Mouse (Mus musculus): ENCODE measurements around the gene Tm9sf2.

- TF ChIP-seq CTCF (IDR thresholded peaks at IDR 0.05; ENCODE audit: borderline replicate concordance, extremely low read depth, insufficient read depth, insufficient read length): no peak
- TF ChIP-seq POLR2A (IDR thresholded peaks at IDR 0.05; ENCODE audit: borderline replicate concordance, extremely low read depth, insufficient read depth, insufficient read length, poor library complexity, severe bottlenecking): no peak
These were observed 14.5 kb upstream of the Tm9sf2 start for GRCm38 (mm10) chr14:122092363-122092762.
